Comparison of ENCODE assay signal across 9 mouse cellular contexts in the genomic region with DNA sequence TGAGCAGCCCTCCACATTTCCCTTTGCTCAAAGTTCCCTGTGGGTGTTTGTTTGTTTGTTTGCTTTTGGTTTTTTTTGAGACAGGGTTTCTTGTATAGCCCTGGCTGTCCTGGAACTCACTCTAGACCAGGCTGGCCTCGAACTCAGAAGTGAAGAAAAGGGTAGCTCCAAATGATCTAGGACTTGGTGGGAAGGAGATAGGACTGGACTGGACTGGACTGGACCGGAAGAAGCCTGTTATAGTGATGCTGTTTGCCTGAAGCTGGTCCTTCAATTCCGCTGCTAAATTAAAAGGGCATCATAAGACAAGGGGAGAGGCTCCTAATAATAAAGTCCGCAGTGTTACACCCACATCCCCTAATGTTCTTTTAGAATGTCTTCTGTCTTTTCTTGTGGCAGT. TPM values are rescaled to one million over a fixed set of nuclear protein-coding genes. Genes with fewer than 3 reads are reported as not detected.
DNase-seq lines count a peak whose midpoint lies in the region; ATAC-seq and TF ChIP-seq lines count a peak whose summit lies in the region.
"Had no signal": no experiment of that assay in that cellular context is flagged by ENCODE, and none has a peak within 500 bp of the region (broad histone marks: within the 10 kb centered on the region; RNA-seq: fewer than 3 reads in every experiment).

No protein-coding gene starts in this region.

- H3K4me3 ChIP-seq in kidney, embryonic 14.5 days (ENCODE audit: low read length): peak overlapping the region; percentile 71
- peak overlapping the region; percentile 53 for H3K4me3 ChIP-seq in forebrain, postnatal 0 days (ENCODE audit: low read depth, low read length)
- peak overlapping the region; percentile 65 for H3K4me3 ChIP-seq in midbrain, embryonic 12.5 days

- H3K27ac ChIP-seq in kidney, embryonic 14.5 days (ENCODE audit: low read depth, low read length): peak overlapping the region; percentile 90; the same call in 1 of the 2 replicates
- no peak overlapping the region for H3K27ac ChIP-seq in forebrain, postnatal 0 days (ENCODE audit: low read depth, low read length)
- peak overlapping the region; percentile 87 for H3K27ac ChIP-seq in midbrain, embryonic 12.5 days (replicated peaks)

- peak overlapping the region; percentile 85 for H3K9ac ChIP-seq in kidney, embryonic 14.5 days (ENCODE audit: low read depth, low read length)
- peak overlapping the region; percentile 81 for H3K9ac ChIP-seq in forebrain, postnatal 0 days
- H3K9ac ChIP-seq in midbrain, embryonic 12.5 days (replicated peaks): peak overlapping the region; percentile 72

- TF ChIP-seq CTCF in forebrain, postnatal 0 days (IDR thresholded peaks at IDR 0.05; ENCODE audit: low read depth): no peak

- peaks cover 2% of the 10 kb centered on the region; the same call in 1 of the 2 replicates for H3K36me3 ChIP-seq in kidney, embryonic 14.5 days (ENCODE audit: control insufficient read depth, insufficient read depth, low read length)
- H3K36me3 ChIP-seq in forebrain, postnatal 0 days (ENCODE audit: insufficient read depth): 0 out of 2 replicates have a peak, but pooled peaks cover 4% of the 10 kb centered on the region
- H3K36me3 ChIP-seq in midbrain, embryonic 12.5 days: 0 out of 2 replicates have a peak, but pooled peaks cover 3% of the 10 kb centered on the region

- H3K4me1 ChIP-seq in kidney, embryonic 14.5 days (ENCODE audit: control insufficient read depth, insufficient read depth, low read length): no peaks in the 10 kb centered on the region
- H3K4me1 ChIP-seq in forebrain, postnatal 0 days (ENCODE audit: insufficient read depth): 0 out of 2 replicates have a peak, but pooled peaks cover 3% of the 10 kb centered on the region
- peaks cover 6% of the 10 kb centered on the region; the same call in 1 of the 2 replicates for H3K4me1 ChIP-seq in midbrain, embryonic 12.5 days

- DNase-seq in kidney, postnatal 14 days: no peak
- peak; percentile 19 for DNase-seq in MN1 (ENCODE audit: low spot score)
- no peak for DNase-seq in forebrain, postnatal 0 days
- DNase-seq in urinary bladder, postnatal 10 days (ENCODE audit: low spot score): no peak
- no peak for DNase-seq in gastrocnemius, postnatal 4 days (ENCODE audit: low spot score in 2 of 2)

- peak overlapping the region; percentile 58 for H3K4me2 ChIP-seq in kidney, embryonic 14.5 days (replicated peaks; ENCODE audit: low read depth, low read length)
- peak overlapping the region; percentile 57 for H3K4me2 ChIP-seq in forebrain, postnatal 0 days (ENCODE audit: low read depth)
- H3K4me2 ChIP-seq in midbrain, embryonic 12.5 days (replicated peaks): peak overlapping the region; percentile 59

- WGBS in kidney, embryonic 14.5 days: 74% methylated on average over 4 of the region's 4 CpGs
- 66% methylated on average over 4 of the region's 4 CpGs for WGBS in forebrain, postnatal 0 days
- 76% methylated on average over 4 of the region's 4 CpGs for WGBS in midbrain, embryonic 12.5 days

- no peaks in the 10 kb centered on the region for H3K27me3 ChIP-seq in kidney, embryonic 14.5 days (ENCODE audit: control insufficient read depth, insufficient read depth, low read length)
- no peaks in the 10 kb centered on the region for H3K27me3 ChIP-seq in forebrain, postnatal 0 days (ENCODE audit: insufficient read depth, low read length)
- 0 out of 2 replicates have a peak, but pooled peaks cover 5% of the 10 kb centered on the region for H3K27me3 ChIP-seq in midbrain, embryonic 12.5 days

- ATAC-seq in kidney, embryonic 14.5 days (ENCODE audit: low FRiP score, low TSS enrichment): peak; percentile 30; the same call in 1 of the 2 replicates
- no peak for ATAC-seq in forebrain, postnatal 0 days
- ATAC-seq in midbrain, embryonic 12.5 days (ENCODE audit: low FRiP score, low read depth): peak; percentile 48; the same call in 1 of the 2 replicates
- no peak for ATAC-seq in monocyte, adult 5-6 weeks (replicated peaks; ENCODE audit: insufficient number of reproducible peaks, low FRiP score, low TSS enrichment, poor library complexity, severe bottlenecking)

- 0 out of 2 replicates have a peak, but pooled peaks cover 3% of the 10 kb centered on the region for H3K9me3 ChIP-seq in kidney, embryonic 14.5 days (ENCODE audit: control insufficient read depth, low read length)
- H3K9me3 ChIP-seq in forebrain, postnatal 0 days (ENCODE audit: low read length): no peaks in the 10 kb centered on the region
- H3K9me3 ChIP-seq in midbrain, embryonic 12.5 days: no peaks in the 10 kb centered on the region

RNA-seq across cellular contexts. Expression of gene Acot2, which starts 0.8 kb away (rescaled TPM):
- polyA plus RNA-seq in kidney, embryonic 14.5 days (2014; fragmentation: Nextera tagmentation; extraction: Ambion mirVana): 32.7 and 37.5 TPM in 2 replicates
- total RNA-seq in forebrain, postnatal 0 days (2014; rRNA removed): 14.8 and 17.5 TPM in 2 replicates
- 12.4 and 24.2 TPM in 2 replicates for polyA plus RNA-seq in forebrain, postnatal 0 days (2015; fragmentation: Nextera tagmentation; extraction: Ambion mirVana)
- polyA plus RNA-seq in midbrain, embryonic 12.5 days (2016; fragmentation: Nextera tagmentation; extraction: Ambion mirVana): 14.7 and 14.9 TPM in 2 replicates
- total RNA-seq in gastrocnemius, postnatal 4 days (2021): 10 to 100 TPM; 20.4 to 24.4 TPM
- 15.4 to 18.4 TPM (median 16.3 TPM) in 3 replicates for total RNA-seq in monocyte, adult 5-6 weeks (2017)

RNA-seq across cellular contexts. Expression of gene Heatr4, which starts 3.8 kb away (rescaled TPM):
- not detected in 2 replicates for polyA plus RNA-seq in kidney, embryonic 14.5 days (2014; fragmentation: Nextera tagmentation; extraction: Ambion mirVana)
- 0.05 and 0.15 TPM in 2 replicates for total RNA-seq in forebrain, postnatal 0 days (2014; rRNA removed)
- polyA plus RNA-seq in forebrain, postnatal 0 days (2015; fragmentation: Nextera tagmentation; extraction: Ambion mirVana): 0.04 and 0.05 TPM in 2 replicates
- polyA plus RNA-seq in midbrain, embryonic 12.5 days (2016; fragmentation: Nextera tagmentation; extraction: Ambion mirVana): not detected in 2 replicates
- total RNA-seq in gastrocnemius, postnatal 4 days (2021): not detected
- total RNA-seq in monocyte, adult 5-6 weeks (2017): not detected in 3 replicates
- total RNA-seq: adrenal gland, adult 8-10 months had no signal

RNA-seq across cellular contexts. Expression of gene Acot1, which starts 20.8 kb away (rescaled TPM):
- 48.9 and 55.2 TPM in 2 replicates for polyA plus RNA-seq in kidney, embryonic 14.5 days (2014; fragmentation: Nextera tagmentation; extraction: Ambion mirVana)
- 79.2 and 87.1 TPM in 2 replicates for total RNA-seq in forebrain, postnatal 0 days (2014; rRNA removed)
- polyA plus RNA-seq in forebrain, postnatal 0 days (2015; fragmentation: Nextera tagmentation; extraction: Ambion mirVana): 112 and 119 TPM in 2 replicates
- 44.3 and 50.8 TPM in 2 replicates for polyA plus RNA-seq in midbrain, embryonic 12.5 days (2016; fragmentation: Nextera tagmentation; extraction: Ambion mirVana)
- total RNA-seq in gastrocnemius, postnatal 4 days (2021): 10 to 100 TPM; 18.4 to 21.5 TPM
- total RNA-seq in monocyte, adult 5-6 weeks (2017): not detected in 3 replicates

RNA-seq across cellular contexts. Expression of gene Riox1, which starts 38.1 kb away (rescaled TPM):
- polyA plus RNA-seq in kidney, embryonic 14.5 days (2014; fragmentation: Nextera tagmentation; extraction: Ambion mirVana): 14.1 and 16.2 TPM in 2 replicates
- total RNA-seq in forebrain, postnatal 0 days (2014; rRNA removed): 22.3 and 25.2 TPM in 2 replicates
- polyA plus RNA-seq in forebrain, postnatal 0 days (2015; fragmentation: Nextera tagmentation; extraction: Ambion mirVana): 12.7 and 13.1 TPM in 2 replicates
- polyA plus RNA-seq in midbrain, embryonic 12.5 days (2016; fragmentation: Nextera tagmentation; extraction: Ambion mirVana): 16.7 and 19.0 TPM in 2 replicates
- 1 to 10 TPM; 5.6 to 6.2 TPM for total RNA-seq in gastrocnemius, postnatal 4 days (2021)
- 5.4 to 10.9 TPM (median 7.5 TPM) in 3 replicates for total RNA-seq in monocyte, adult 5-6 weeks (2017)

RNA-seq across cellular contexts. Expression of gene Acot4, which starts 49.7 kb away (rescaled TPM):
- 1.3 and 3.4 TPM in 2 replicates for polyA plus RNA-seq in kidney, embryonic 14.5 days (2014; fragmentation: Nextera tagmentation; extraction: Ambion mirVana)
- 0.31 and 0.86 TPM in 2 replicates for total RNA-seq in forebrain, postnatal 0 days (2014; rRNA removed)
- 0.77 and 1.1 TPM in 2 replicates for polyA plus RNA-seq in forebrain, postnatal 0 days (2015; fragmentation: Nextera tagmentation; extraction: Ambion mirVana)
- 0.18 and 0.67 TPM in 2 replicates for polyA plus RNA-seq in midbrain, embryonic 12.5 days (2016; fragmentation: Nextera tagmentation; extraction: Ambion mirVana)
- total RNA-seq in gastrocnemius, postnatal 4 days (2021): under 1 TPM; 0.32 to 0.93 TPM
- total RNA-seq in monocyte, adult 5-6 weeks (2017): not detected in 3 replicates

Comparison
In these comparisons a context has a peak if more than half of its experiments do, and no peak if none do; other contexts are left out.
1. ATAC-seq: peak in kidney, embryonic 14.5 days (single experiment) and midbrain, embryonic 12.5 days (single experiment); none in forebrain, postnatal 0 days (single experiment) and monocyte, adult 5-6 weeks (single experiment).
2. RNA of gene Acot1, which starts 20.8 kb away (total RNA-seq): 79.2 to 87.1 TPM in forebrain, postnatal 0 days and 18.4 to 21.5 TPM in gastrocnemius, postnatal 4 days; not detected in monocyte, adult 5-6 weeks; every median in the first group is over 10 times any median in the second.
3. Peak in every context shown above with its lines, with median percentiles within 50 percentile points of each other: H3K4me2 ChIP-seq, H3K4me3 ChIP-seq and H3K9ac ChIP-seq.